Mouse (Mus musculus) urinary bladder, postnatal 10 days (tissue): Measurements from ENCODE around the gene Pqlc2.

Experiments
- DNase-seq: peaks from one replicate; pipeline ENCODE4 v3.0.0; 2022; ENCODE audit warnings: low spot score

Pqlc2 gene

GRCm38 (mm10) chr4:139305521-139305920, 5.0 kb downstream of the Pqlc2 start:
- no peak for DNase-seq

GRCm38 (mm10) chr4:139302241-139302640, 8.3 kb downstream of the Pqlc2 start:
- no peak for DNase-seq

DNA sequence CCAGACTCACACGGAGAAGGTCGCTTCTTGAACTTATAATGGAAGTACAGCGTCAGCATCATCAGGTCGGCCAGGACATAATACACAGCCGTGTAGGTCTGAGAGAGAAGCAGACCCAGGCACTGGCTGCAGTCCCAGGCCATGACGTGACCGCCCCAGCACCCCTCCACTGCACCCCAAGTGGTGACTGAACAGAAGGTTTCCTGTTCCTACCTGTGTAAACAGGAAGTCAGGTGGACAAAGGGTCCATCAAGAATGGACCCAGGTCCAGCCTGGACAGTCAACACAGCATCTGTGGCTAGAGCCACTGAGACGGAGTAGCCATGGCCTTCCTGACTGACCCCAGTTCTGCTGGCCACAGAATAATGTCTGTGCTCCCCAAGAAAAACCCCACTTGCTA, 8.7 kb downstream of the Pqlc2 start:
- DNase-seq, result no peak

DNA sequence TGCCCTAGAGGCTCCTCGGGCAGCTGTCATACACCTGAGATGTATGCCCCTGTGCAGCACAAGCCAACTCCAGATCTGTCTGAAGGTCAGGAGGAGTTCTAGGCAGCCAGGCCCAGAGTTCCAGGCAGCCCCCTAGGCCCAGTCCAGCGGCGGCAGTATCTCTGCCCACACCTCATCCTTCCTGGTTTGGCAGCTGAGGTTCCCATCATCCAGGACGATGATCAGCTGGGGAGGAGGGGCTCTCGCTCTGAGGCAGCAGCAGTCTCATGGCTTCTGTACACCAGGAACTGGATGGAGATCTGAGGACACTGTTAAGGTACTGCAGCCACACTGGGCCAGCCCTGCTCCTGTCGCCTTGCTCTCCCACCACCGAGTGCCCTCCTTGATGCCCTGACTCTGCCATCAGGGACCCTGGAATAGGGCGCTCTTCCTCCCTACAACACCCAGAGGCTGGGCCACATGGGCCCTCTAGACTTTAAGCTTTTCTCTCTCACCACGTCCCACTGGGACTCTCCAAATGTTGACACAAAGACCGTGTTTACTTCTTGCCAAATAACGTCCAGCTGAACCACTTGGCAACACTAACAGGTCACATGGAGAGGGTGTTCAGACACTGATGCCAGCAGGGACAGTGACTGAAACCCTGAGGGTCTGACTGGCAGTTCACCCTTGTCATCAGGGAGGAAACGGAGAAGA, 11.7 kb downstream of the Pqlc2 start:
- no peak for DNase-seq

- DNase-seq, result no peak
These were observed 12.9 kb downstream of the Pqlc2 start for GRCm38 (mm10) chr4:139297566-139297965.

DNA sequence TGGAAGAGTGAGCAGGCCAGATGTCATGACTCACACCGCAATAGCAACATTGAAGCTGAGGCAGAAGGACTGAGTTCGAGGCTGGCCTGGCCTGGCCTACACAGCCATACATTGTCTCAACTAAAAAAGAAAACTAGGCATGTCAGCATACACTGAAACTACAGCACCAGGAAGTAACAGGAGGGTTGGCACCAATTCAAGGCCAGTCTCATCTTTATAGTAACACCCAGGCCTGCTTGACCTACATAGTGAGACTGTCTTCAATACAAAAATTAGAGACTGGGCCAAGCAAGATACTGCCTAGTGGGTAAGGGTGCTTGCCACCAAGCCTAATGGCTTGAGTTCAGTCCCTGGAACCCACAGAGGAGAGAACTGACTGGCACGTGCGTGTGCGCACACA, 18.5 kb downstream of the Pqlc2 start:
- DNase-seq, result no peak

- DNase-seq, result no peak
These were observed 19.4 kb downstream of the Pqlc2 start for GRCm38 (mm10) chr4:139291099-139291498.

GRCm38 (mm10) chr4:139289017-139289416, 21.5 kb downstream of the Pqlc2 start:
- DNase-seq, result no peak

DNA sequence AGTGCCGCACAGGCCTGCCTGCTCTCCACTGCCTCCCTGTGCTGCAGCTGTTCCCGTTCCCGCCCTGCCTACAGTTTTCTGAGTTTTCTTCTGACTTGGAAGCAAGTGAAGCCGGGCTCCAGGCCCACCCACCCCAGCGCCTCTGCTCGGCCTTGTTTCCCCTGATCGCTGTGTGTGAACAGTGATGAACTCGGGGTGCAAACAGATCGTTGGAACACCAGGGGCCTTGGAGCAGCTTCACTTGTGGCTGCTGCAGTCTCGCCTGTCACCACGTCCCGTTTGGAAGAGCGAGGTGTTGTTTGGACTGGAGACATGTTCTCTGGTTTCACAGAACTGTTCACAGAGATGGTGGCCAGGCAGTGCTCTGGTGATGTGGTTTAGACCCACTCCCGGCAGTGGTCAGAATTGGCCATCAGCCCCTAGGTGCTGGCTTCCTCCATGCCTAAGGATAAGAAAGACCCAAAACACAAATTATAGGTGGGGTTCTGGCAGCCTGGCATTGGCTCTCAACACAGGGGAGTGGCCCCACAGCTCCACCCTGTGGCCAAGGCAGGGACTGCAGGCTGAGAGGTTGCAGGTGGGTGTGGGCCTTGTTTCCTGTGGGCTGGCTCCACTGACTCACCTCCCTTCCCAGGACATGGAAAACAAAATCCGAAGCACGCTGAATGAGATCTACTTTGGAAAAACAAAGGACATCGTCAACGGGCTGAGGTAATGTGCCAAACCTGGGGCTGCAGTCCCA, 23.2 kb downstream of the Pqlc2 start:
- peak; percentile 59 for DNase-seq

- DNase-seq, result no peak
These were observed 24.3 kb downstream of the Pqlc2 start for GRCm38 (mm10) chr4:139286234-139286633.

- no peak for DNase-seq
These were observed 25.6 kb downstream of the Pqlc2 start for GRCm38 (mm10) chr4:139284877-139285276.

DNA sequence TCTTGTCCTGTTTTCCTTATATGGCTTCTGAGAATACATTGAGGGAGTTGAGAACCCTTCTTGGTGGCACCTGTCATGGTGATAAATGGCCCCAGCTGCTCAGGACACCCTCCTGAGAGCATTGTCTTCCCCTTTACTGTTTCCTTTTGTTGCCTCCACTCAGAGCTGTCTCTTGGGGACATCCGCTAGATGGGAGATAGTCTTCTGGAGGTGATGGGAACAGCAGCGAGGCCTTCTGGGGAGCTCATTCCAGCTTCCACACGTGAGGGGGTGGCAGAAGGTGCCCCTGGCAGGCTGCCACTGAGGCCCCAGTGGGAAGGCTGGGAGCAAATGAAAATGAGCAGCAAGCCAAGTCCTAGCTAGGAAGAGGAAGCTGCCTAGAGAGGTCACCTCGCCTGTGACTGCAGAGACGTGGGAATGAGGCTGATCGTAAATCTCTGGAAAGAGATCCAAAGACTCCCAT, 27.5 kb downstream of the Pqlc2 start:
- no peak for DNase-seq

DNA sequence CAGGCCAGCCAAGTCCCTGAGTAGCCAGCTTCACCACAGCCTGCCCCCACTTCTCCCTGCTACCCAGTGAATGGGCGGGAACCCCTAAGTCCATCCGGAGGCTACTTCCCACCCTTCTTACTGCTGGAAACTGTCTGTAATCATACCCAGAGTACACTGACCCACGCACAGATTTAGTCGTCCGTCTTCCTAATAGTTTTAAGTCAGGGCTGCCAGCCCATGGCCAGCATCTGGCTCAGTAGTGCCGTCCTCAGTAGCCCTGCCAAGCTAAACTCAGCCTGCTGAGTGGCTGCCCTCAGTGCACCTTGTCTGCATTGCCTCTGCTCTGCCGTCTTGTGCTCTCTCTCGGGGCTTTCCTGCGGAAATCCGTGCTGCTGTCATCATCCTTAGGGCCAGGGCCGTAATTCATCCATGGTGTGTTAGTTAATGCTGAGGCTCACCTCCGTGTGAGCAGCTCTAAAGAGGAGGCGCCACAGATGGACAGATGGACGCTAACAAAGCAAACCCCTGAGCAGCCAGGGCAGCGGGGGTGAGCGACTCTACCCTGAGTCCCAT, 28.6 kb downstream of the Pqlc2 start:
- DNase-seq, result no peak

DNA sequence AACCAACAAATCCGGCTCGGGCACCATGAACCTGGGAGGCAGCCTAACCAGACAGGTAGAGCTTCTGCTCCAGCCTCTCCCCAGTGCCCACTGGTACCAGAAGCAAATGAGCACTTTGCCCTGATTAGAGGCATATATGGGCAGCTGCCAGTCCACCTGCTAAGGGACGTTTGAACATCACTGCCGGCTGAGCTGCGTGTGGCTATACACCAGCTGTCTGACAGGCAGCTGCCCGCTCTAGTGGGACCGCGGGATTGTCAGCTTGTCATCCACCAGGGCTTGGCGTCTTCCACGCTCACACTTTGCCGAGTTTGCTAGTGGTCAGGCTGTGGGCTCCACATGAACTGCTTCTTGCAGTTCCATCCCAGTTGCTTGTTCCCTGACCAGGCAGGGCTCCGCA, 30.0 kb downstream of the Pqlc2 start:
- no peak for DNase-seq

DNA sequence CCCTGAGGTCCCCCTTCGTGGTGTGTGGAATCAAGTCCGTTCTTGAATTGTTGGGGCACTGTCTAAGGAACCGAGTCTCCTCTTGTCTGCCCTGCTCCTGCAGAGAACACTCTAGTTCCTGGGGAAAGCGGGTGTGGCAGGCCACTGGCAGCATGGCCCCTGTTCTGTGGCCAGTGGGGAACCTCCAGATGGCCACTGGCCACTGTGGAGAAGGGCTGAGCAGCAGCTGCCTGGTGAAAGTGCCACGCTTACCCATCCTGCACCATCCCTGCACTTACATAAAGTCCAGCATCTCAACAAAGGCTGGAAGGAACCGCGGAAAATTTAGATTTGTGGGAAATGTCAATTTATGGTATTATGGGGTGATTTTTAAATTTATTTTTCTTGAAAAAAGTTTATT, 34.1 kb downstream of the Pqlc2 start:
- DNase-seq, result no peak

DNA sequence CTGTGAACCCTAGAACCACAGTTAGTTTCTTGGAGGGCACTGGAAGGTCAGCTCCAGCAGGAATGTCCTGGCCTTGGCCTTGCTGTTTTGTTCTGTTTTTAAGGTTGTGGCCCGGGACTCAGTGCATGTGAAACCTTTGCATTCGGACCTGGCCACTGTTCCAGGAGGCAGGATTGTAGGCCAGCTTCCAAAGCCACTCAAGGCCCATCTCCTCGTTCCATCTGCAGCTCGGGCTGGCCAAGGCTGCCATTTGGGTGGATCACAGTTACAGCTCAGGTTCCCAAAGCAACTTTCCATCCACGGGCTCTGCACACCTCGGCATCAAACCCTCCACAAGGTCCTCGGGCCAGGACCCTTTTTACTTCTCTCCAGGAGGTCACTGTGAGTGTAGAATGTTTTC, 35.9 kb downstream of the Pqlc2 start:
- DNase-seq, result no peak

DNA sequence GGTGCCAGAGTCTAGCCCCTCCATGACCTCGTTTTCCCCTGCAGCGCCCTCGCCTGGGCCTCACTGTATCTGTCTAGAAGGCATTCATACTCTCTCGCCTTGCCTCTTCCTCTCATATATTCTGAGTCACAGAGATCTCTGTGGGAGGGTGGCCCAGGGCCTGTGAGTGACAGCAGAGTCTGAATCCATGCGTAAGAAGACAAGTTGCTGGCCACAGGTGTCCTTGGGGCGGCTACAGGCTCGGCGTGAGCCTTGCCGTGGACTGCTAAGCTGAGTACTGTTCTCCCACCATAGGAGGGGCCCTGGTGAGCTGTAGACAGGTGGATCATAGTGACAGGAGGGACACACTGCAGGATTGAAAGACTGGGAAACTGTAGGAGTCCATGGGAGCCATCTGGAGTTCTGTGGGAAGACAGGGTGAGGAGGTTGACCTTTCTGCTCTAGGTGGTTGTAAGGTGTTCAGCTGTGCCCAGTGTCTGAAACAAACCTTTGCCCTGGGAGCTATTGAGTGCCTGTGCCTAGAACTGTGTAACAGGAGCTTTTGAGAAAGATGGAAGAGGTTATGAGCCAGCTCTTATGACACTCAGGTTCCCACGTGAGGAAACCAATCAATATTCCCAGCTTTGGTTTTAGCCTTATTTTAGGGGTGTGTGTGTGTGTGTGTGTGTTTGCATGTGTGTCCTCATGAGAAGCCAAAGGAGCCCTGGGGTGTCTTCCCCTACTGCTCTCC, 37.4 kb downstream of the Pqlc2 start:
- DNase-seq, result no peak

- DNase-seq, result no peak
These were observed 38.9 kb downstream of the Pqlc2 start for GRCm38 (mm10) chr4:139271562-139271961.

GRCm38 (mm10) chr4:139270168-139270567, 40.3 kb downstream of the Pqlc2 start:
- no peak for DNase-seq

GRCm38 (mm10) chr4:139268242-139268641, 42.3 kb downstream of the Pqlc2 start:
- no peak for DNase-seq

DNA sequence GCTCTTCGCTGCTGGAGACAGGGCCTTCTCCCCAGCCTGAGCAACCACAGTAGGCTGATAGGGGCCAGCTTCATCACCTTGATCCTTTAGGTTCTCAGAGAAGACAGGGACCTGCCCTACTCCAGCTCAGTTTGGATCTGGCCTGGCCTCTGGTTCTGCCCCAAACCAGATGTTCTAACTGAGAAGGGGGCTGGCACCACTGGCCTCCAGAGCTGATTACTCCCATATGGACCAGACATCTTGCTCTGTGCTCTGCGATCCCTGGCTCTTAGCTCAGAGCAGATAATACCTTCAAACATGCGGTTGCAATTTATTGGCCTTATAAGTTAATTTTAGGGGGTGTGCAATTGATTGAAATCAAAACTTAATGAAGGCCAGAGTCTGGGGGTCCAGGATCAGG, 43.2 kb downstream of the Pqlc2 start:
- no peak for DNase-seq

- no peak for DNase-seq
These were observed 44.0 kb downstream of the Pqlc2 start for GRCm38 (mm10) chr4:139266500-139266865.
